Mouse (Mus musculus) erythroblast, adult 5-6 weeks (primary cell): ENCODE measurements around the gene Ephb4. TPM values are rescaled to one million over a fixed set of nuclear protein-coding genes. Genes with fewer than 3 reads are reported as not detected.
A peak's percentile ranks its signal among the peaks of the same experiment; 100 is the strongest.

ENCODE experiments used
- ATAC-seq: replicated peaks from 2 replicates; pipeline ENCODE4 v1.8.0; 2016; ENCODE audit warnings: moderate number of reproducible peaks, mild to moderate bottlenecking, moderate TSS enrichment, inconsistent platforms; ENCODE audit not compliant: poor library complexity, low FRiP score, severe bottlenecking
- total RNA-seq, 2 experiments: library from RNA; stranded (forward) in 1 of 2; stranded (reverse) in 1 of 2; fragments of 150-400 nt in 1 of 2; fragments of 200-764, 138-1000 nt in 1 of 2; gene quantifications; 2 replicates each; pipeline versions ENCODE4 v1.2.3 to v1.2.4; 2015 to 2017; ENCODE audit warnings: low replicate concordance in 2 of 2

Gene Ephb4
- total RNA-seq (2015; ENCODE audit: low replicate concordance) (not detected in 2 replicates), total RNA-seq (2017; ENCODE audit: low replicate concordance) (not detected in 2 replicates)

GRCm38 (mm10) chr5:137349384-137350204 lies at the start of gene Ephb4:
TSS of gene Ephb4 (plus strand) at chr5:137350109.
- ATAC-seq: no peak

GRCm38 (mm10) chr5:137301253-137301652 lies 48.7 kb upstream of the Ephb4 start:
- no peak for ATAC-seq

DNA sequence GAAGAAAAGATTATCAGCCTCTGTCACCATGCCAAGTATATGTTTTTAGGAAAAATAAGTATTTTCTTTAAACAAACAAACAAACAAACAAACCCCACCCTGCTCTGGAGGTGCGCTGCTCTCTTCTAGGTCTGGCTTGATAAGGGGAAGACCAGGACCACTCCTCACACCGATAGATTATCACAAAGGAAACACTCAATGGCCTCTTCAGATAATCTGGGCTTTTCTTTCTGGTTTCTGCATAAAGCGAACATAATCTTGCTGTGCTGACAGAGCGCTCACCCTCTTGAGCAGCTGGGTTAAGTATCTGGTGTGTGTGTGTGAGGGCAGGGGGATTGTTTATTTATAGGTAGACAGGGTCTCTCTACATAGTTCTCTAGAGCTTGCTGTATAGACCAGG lies 46.3 kb upstream of the Ephb4 start:
- no peak for ATAC-seq

DNA sequence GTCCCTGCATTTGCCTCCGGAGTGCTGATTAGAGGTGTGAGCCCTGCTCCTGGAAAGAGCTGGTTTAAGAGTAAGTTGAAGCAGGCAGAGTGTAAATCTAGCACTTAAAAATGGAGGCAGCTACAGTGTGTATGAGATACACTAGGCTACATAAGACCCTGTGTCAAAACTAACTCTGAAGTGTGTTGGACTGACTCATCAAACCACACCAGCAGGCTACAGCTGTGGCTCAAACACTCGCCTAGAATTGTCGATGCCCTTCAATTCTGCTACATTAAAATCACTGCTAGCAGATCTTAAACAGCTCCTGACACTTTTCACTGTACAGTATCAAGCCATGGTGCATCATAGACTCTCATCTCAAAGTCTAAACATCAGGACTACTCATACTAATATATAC lies 45.7 kb upstream of the Ephb4 start:
- no peak for ATAC-seq

- no peak for ATAC-seq
Observed at GRCm38 (mm10) chr5:137304816-137305215, 45.1 kb upstream of the Ephb4 start.

- no peak for ATAC-seq
Observed at GRCm38 (mm10) chr5:137305822-137306221, 44.1 kb upstream of the Ephb4 start.

DNA sequence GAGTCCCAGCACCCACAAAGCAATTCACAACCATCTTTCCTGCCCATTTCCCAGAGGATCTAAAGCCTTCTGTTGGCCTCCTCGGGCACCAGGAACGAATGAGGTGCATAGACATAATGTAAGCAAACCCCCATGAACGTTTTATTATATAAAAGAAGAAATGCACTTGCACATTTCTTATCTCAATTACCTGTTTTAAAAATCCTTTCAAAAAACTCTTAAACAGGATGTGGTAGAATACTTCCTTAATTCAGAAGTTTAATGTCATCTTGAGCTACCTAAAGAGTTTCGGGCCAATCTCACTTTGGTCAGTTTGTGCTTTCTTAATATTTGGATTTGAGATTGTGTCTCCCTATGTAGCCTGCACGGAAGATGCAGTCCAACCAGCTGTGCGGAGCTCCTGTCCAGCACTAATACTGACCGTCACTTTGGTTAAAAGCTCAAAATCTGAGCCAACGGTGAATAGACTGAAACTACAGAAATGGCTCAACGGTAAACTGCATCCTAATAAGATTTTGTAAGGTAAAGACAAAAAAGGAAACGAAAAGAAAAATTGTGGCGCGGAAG lies 43.4 kb upstream of the Ephb4 start:
- ATAC-seq: no peak

GRCm38 (mm10) chr5:137307071-137307912 lies 42.6 kb upstream of the Ephb4 start, which contains the start of gene Srrt:
TSS of gene Srrt (minus strand) at chr5:137307674.
- ATAC-seq: peak; percentile 89

DNA sequence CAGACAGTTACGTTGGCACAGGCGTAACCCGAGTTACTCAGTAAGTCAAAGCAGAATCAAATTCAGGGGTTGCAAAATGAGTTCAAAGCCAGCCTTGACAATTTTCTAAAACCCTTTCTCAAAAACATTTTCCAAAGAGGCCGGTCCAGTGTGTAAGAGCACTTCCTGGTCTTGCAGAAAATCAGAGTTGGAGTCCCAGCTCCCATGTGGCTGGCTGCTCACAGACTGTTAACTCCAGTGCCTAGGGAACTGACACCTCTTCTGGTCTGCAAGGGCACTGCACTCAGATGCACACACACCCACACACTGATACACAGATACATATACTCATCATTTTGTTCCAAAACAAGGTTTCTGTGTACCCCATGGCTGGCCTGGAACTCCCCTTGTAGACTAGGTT lies 41.6 kb upstream of the Ephb4 start:
- ATAC-seq: no peak

DNA sequence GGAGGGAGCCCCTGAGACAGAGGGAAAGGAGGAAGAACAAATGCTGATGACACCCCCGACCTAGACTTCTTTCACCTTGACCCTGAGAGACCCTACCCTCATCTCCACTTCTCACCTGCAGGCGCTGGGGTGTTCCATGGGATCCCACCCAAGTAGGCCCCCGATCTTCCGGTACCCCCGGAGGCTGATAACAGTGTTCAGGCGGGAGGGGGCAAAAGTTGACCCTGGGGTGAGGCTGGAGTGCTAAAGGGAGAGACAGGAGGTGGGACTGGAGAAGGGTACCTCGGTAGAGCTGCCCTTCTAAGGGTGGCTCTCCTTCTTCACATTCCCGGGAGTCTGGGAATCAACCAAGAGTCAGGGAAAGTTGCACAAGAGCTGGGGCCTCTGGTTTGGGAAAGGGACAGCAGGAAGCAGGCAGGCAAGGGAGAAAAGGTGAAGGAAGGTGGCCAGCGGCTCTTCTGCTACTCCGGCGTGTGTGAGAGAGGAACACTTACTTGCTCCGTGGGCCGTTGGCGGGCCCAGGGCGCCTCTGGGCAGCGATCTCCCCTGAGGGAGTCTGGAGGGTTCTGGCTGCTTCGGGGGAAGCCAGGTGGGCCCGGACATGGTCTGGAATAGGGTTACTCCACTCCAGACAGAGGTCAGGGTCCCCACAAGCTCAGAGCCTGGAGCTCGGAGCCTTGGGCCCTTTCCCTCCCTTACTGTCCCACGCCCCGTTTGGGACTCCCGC lies 36.3 kb upstream of the Ephb4 start:
- ATAC-seq: 0 out of 2 replicates have a peak, but pooled peaks have one; percentile 6

GRCm38 (mm10) chr5:137314193-137315083 lies 35.5 kb upstream of the Ephb4 start, which contains the start of gene Trip6:
TSS of gene Trip6 (minus strand) at chr5:137314404.
- ATAC-seq: peak; percentile 32; the same call in 1 of the 2 replicates

DNA sequence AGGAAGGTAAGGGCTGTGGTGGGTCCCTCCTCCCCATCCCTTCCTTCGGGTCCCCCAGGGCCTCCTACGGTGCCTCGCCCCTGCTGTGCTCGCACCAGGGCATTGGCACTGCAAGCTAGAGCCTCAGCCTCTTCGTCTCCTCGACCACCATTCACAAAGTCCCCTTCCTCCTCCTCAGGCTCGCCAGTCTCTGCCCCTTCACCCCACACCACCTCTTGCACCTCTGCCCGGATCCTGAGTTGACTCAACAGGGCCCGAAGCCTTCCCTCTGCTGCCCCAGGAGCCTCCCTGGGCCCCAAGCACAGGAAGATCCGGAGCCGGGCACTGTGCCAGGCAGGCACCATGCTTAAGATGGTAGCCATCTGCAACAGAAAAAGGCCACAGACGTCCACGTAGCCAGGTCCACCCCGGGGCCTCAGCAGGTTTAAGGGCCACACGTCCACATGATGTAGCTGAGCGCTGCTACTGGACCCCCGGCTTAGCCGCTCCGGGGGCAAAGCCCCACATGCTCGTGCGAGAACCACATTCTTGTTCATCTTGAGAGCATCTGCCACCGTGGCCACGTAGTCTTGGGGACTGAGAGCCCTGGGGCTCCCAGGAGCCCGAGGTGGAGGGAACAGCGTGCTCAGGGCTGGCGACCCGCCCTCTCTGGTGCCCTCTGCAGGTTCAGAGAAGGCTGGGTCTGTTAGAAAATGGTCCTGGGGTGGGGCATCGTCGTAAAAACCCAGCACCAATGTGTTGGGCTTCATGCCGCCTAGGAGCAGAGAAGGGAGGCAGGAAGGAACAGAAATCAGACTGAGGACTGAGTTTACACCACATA lies 34.6 kb upstream of the Ephb4 start:
- peak; percentile 73 for ATAC-seq

- ATAC-seq: 0 out of 2 replicates have a peak, but pooled peaks have one; percentile 21
Observed at GRCm38 (mm10) chr5:137317361-137317760, 32.5 kb upstream of the Ephb4 start.

DNA sequence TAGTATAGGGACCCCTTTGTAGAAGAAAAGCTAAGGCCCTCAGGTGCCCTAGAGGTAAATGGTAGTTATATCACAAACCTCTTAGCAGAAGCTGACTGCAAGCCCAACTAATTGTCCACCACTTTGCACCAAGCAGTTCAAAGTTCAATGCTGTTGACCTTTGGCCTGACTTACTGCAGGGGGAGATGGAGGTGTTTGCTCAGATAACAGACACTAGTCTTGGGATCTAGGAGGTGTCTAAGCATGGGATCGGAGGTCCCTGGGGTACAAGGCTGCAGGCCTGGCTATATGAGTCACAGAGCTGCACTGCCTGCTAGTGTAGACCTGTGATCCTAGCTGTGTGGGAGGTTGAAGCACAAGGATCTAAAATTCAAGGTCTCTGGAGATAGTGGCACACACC lies 31.3 kb upstream of the Ephb4 start:
- no peak for ATAC-seq

GRCm38 (mm10) chr5:137320996-137321395 lies 28.9 kb upstream of the Ephb4 start:
- no peak for ATAC-seq

- no peak for ATAC-seq
Observed at GRCm38 (mm10) chr5:137330910-137331309, 19.0 kb upstream of the Ephb4 start.

DNA sequence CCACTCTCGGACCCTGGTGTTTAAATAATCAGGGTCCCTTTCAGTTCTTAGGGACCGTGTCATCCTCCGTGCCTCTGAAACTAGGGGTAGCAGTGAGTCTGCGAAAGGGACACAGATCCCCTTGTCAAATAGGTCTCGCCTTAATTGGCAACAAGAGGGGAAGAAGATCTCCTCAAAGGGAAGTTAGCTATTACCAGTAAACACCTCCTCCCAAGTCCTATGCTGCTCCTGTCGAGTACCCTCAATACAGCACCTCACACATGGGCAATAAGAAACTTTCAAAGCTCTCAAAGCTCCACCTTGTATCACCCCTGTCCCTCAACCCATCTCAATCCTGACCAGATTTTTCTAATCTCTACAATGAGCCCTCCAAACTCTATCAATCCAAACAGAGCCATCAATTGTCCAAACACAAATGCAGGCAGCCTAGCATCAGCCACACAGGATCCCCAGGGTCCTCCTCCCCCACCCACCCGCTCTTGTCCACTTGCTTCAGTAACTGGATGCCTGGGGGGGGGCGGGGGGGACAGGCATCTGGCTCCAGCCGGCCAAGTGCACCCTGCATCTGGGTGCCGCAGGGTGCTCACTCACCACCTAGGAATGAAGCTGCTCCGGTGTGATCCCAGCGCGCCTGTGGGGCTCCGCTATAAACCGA lies 16.9 kb upstream of the Ephb4 start:
- no peak for ATAC-seq
